Mouse (Mus musculus) frontal cortex, postnatal 25 days (tissue): ENCODE results near the gene Ctsc.

ENCODE experiments used
- DNase-seq, 2 experiments: peaks; one replicate each; pipeline ENCODE4 v3.0.0; 2022; ENCODE audit warnings: low spot score in 2 of 2

The Ctsc gene

DNA sequence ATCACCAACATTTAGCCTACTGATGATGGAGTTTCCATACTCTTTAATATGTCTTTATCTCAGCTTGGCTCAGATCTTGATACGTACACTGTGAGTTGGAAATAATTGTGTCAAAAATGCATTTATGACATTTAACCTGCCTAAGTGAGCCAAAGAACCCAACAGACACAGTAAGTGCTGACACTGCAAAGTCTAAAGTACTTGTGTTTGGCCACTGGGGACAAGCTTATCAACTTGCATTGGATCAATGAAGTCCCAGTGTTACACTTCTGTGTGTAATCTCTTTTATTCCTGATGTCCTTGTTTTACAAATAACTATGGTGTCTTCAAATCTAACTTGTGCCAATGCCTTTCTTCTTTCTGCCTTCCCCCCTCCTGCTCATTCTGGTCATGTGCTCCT lies 18.1 kb downstream of the Ctsc start:
- no peak for DNase-seq

DNA sequence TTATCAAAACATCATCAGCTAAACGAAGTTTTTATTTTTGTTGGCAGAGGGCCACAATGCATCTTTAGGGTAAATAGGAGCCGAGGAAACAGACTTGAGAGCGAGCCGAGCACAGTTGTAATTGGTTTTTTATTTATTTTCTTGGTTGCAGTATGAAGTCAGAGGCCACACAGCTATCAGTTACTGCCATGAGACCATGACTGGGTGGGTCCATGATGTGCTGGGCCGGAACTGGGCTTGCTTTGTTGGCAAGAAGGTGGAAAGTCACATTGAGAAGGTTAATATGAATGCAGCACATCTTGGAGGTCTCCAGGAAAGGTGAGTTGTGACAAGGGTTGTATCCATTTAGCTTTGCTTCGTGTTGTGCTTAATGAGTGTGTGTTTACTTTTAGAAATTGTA lies 19.0 kb downstream of the Ctsc start:
- no peak for DNase-seq

DNA sequence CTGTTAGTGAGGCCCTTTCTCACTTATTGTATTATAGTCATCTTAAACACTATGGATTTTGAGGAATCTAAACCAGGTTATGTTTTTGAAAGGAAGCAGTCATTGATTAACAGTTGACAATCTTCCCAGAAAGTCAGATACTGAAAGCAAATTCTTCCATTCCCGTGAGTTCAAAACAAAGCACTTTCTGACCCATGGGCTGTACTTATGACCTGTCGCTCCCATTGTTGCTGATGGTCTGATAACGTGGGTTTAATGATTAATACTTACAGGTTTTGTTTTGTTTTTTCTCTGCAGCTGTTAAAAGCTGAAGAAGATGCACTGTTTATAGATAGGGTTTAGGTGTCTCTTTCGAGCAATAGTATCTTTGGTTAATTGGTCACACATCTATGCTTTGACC lies 27.9 kb downstream of the Ctsc start:
- DNase-seq = no peak

GRCm38 (mm10) chr7:88306725-88307124 lies 28.8 kb downstream of the Ctsc start:
- DNase-seq = no peak

- DNase-seq = no peak
These were observed 32.7 kb downstream of the Ctsc start for GRCm38 (mm10) chr7:88310398-88311180.

- DNase-seq = no peak
These were observed 38.5 kb downstream of the Ctsc start for GRCm38 (mm10) chr7:88316408-88316807.

GRCm38 (mm10) chr7:88318474-88318873 lies 40.6 kb downstream of the Ctsc start:
- DNase-seq = no peak

- DNase-seq = no peak
These were observed 41.0 kb downstream of the Ctsc start for GRCm38 (mm10) chr7:88318904-88319303.

DNA sequence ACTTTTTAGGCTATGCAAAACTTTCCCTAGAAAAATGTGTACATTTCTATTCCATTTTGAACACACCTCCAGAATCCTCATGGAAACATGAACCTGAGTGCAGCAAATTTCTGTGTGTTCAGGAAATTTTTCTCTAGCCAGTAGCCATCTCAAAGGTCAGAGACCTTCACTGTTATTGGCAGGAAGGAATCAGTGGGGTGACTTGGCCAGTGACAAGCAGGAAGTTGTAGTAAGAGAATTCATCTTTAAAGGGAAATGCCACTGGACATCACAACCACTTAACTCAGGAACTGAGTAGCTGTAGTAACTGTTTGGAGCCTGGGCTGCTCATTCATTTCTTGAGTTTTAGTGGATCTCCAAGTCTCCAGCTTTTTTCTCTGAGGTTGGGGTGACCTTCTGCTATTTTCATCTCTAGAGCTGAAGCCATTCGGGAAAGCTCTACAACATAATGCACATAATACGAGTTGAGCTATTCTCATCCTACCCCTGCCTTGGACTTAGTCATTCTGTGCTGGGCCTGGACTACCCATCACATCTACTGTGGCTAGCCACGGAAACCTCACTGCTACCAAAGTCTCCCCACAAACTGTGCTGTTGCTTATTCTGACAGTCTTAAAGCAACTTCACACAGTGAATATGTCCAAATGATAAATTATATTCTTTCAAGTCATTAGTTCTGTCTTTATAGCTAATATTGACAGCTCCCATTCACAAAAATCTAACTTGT lies 41.7 kb downstream of the Ctsc start:
- DNase-seq = no peak

- DNase-seq = peak; percentile 8 to 23
These were observed 42.9 kb downstream of the Ctsc start for GRCm38 (mm10) chr7:88320628-88321336.

GRCm38 (mm10) chr7:88322431-88322830 lies 44.5 kb downstream of the Ctsc start:
- DNase-seq = no peak

- DNase-seq = no peak
These were observed 49.6 kb downstream of the Ctsc start for GRCm38 (mm10) chr7:88327495-88327894.

GRCm38 (mm10) chr7:88343828-88344227 lies 65.9 kb downstream of the Ctsc start:
- no peak for DNase-seq

GRCm38 (mm10) chr7:88346035-88346434 lies 68.2 kb downstream of the Ctsc start:
- peak in 1 of 2 experiments; percentile 6 for DNase-seq

DNA sequence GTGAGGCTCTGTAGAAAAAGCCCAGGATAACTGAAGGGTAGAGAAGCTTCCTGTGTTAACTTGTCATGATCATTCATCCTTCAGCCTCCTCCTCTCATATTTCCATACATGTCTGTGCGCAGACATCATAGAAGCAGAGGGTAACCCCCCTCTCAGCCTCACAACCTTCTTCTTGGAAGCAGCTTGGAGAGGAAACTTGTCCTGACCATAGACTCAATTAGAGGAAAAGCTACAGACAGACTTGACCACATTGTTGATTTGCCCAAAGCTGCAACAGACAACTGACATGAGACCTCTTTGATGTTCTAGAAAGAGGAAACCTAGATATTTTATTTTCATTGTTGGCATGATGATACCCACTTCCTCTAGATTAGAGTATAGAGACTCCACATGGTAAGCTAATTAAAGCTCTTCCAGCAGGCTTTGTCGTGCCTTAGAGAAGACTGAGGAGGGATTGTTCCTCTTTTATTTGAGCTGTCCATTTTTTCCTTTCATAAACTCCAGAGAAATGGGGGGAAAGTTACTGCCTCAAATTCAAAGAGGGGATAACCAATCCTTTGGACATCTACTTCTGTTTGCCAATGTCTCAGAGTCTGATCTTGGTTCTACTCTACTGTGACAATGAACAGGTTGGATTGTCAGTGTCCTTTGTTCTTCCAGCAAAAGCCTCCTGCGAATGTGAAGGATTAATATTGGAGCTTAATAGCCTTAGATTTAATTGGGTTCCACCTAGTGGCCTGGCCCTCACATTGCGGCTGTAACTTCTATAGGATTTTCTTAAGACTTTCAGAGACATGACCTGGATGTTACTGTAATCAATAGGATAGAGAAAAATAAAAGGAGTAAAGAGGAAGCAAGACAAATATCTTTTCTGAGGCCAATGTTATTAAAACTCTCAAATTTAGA lies 79.2 kb downstream of the Ctsc start:
- no peak for DNase-seq

GRCm38 (mm10) chr7:88358042-88358878 lies 80.4 kb downstream of the Ctsc start:
- no peak for DNase-seq
